Mouse (Mus musculus) kidney, adult 2 months (tissue): ENCODE measurements around the gene Gabarapl2. TPM values are rescaled to one million over a fixed set of nuclear protein-coding genes. Genes with fewer than 3 reads are reported as not detected.

Source experiments
- DNase-seq: peaks from one replicate; pipeline ENCODE4 v3.0.0; 2021
- H3K27ac ChIP-seq: fragments of 200-500 bp; 2 replicates; pipeline ENCODE4 v1.5.1; 2012; ENCODE audit warnings: low read depth, low read length, control low read depth, inconsistent platforms; ENCODE audit not compliant: insufficient read depth
- H3K27me3 ChIP-seq: fragments of 200-500 bp; replicated peaks from 2 replicates; pipeline ENCODE4 v1.6.1; 2012; ENCODE audit warnings: mild to moderate bottlenecking, moderate library complexity, low read length, inconsistent platforms; ENCODE audit not compliant: control insufficient read depth, insufficient read depth
- H3K36me3 ChIP-seq: fragments of 200-500 bp; 2 replicates; pipeline ENCODE4 v1.6.1; 2012; ENCODE audit warnings: mild to moderate bottlenecking, moderate library complexity, low read length, inconsistent platforms; ENCODE audit not compliant: control insufficient read depth, insufficient read depth
- H3K4me1 ChIP-seq: fragments of 200-500 bp; 2 replicates; pipeline ENCODE4 v1.6.1; 2011; ENCODE audit warnings: low read length; ENCODE audit not compliant: control insufficient read depth, insufficient read depth
- H3K4me3 ChIP-seq: fragments of 200-500 bp; 2 replicates; pipeline ENCODE4 v1.5.1; 2011; ENCODE audit warnings: mild to moderate bottlenecking, low read depth, low read length, control low read depth; ENCODE audit not compliant: insufficient read depth
- CTCF ChIP-seq: fragments of 200-500 bp; conservative IDR thresholded peaks from 2 replicates; pipeline ENCODE4 v1.5.1; 2011; ENCODE audit warnings: low read depth, mild to moderate bottlenecking, control low read depth, low read length, moderate library complexity, mixed read lengths; ENCODE audit not compliant: insufficient read depth, insufficient read length
- POLR2A ChIP-seq: fragments of 200-500 bp; IDR thresholded peaks from one replicate; pipeline ENCODE4 v1.6.1; 2011; ENCODE audit warnings: low read depth, low read length, control low read depth
- WGBS: fragments of 180-500 bp; shearing (Covaris S2); methylation state at CpG from one replicate; pipeline ENCODE4 v1.1.7; 2018; 5-methylcytosine and 5-hydroxymethylcytosine counted together
- polyA plus RNA-seq: library from polyadenylated mRNA; depleted of rRNA; stranded (reverse); fragments of >200 nt; gene quantifications from 2 replicates; pipeline ENCODE4 v1.2.3, GENCODE M21; 2012; rRNA removed

The Gabarapl2 gene
- polyA plus RNA-seq, 1 experiment = 74.1 TPM

- H3K27ac ChIP-seq = no peak overlapping the region
- H3K27me3 ChIP-seq = no peaks in the 10 kb centered on the region
- H3K36me3 ChIP-seq = no peaks in the 10 kb centered on the region; the same call in none of the 2 replicates
- no peak for DNase-seq
- TF ChIP-seq POLR2A (no peak), CTCF (no peak)
- H3K4me3 ChIP-seq = no peak overlapping the region
- WGBS = 54% methylated on average over 8 of the region's 8 CpGs
- no peaks in the 10 kb centered on the region; the same call in 1 of the 2 replicates for H3K4me1 ChIP-seq
These were observed 50.8 kb downstream of the Gabarapl2 start for GRCm38 (mm10) chr8:111991278-111991677.

- no peak within 1 kb of the TSS; the same call in 1 of the 2 replicates for H3K27ac ChIP-seq
These were observed 51.7 kb downstream of the Gabarapl2 start, which contains the start of gene Adat1 for GRCm38 (mm10) chr8:111992013-111992702. Gene Adat1, minus strand, starts transcription at chr8:111992302.

GRCm38 (mm10) chr8:111992703-111993039 lies 52.2 kb downstream of the Gabarapl2 start:
- no peak overlapping the region for H3K4me3 ChIP-seq

More at GRCm38 (mm10) chr8:111992013-111992702, 51.7 kb downstream of the Gabarapl2 start, which contains the start of gene Adat1:
- WGBS = 3% methylated on average over 33 of the region's 33 CpGs
- Histone ChIP-seq H3K4me3 (peak within 1 kb of the TSS; percentile 96), H3K4me1 (no peaks in the 10 kb centered on the region; the same call in 1 of the 2 replicates), H3K27me3 (no peaks in the 10 kb centered on the region), H3K36me3 (no peaks in the 10 kb centered on the region; the same call in none of the 2 replicates)
- peak; percentile 90 for DNase-seq
- TF ChIP-seq POLR2A (peak; percentile 23), CTCF (no peak)

More at GRCm38 (mm10) chr8:111992703-111993039, 52.2 kb downstream of the Gabarapl2 start:
- Histone ChIP-seq H3K27ac (no peak overlapping the region), H3K27me3 (no peaks in the 10 kb centered on the region), H3K36me3 (no peaks in the 10 kb centered on the region; the same call in none of the 2 replicates), H3K4me1 (no peaks in the 10 kb centered on the region; the same call in 1 of the 2 replicates)
- 68% methylated on average over 3 of the region's 3 CpGs for WGBS
- no peak for TF ChIP-seq CTCF
- no peak for TF ChIP-seq POLR2A
- no peak for DNase-seq

Other genes starting within 250 kb of the Gabarapl2 start
- 0.17 and 0.29 TPM in 2 replicates for gene Ctrb1, start 249.7 kb upstream of the Gabarapl2 start, polyA plus RNA-seq
- 115 and 137 TPM in 2 replicates for gene Bcar1, start 196.9 kb upstream of the Gabarapl2 start, polyA plus RNA-seq
- gene Cfdp1, start 86.4 kb upstream of the Gabarapl2 start, polyA plus RNA-seq = 7.2 and 12.5 TPM in 2 replicates
- 6.0 and 6.9 TPM in 2 replicates for gene Tmem170, start 64.0 kb upstream of the Gabarapl2 start, polyA plus RNA-seq
- 0.06 TPM in 1 of 2 replicates, not detected in the other for gene Chst5, start 30.3 kb upstream of the Gabarapl2 start, polyA plus RNA-seq
- 11.2 and 13.6 TPM in 2 replicates for gene Tmem231, start 6.8 kb upstream of the Gabarapl2 start, polyA plus RNA-seq
- 2.9 and 3.3 TPM in 2 replicates for gene Adat1, start 51.6 kb downstream of the Gabarapl2 start, polyA plus RNA-seq
- gene Kars, start 70.6 kb downstream of the Gabarapl2 start, polyA plus RNA-seq = 48.4 and 55.4 TPM in 2 replicates
- 9.0 and 9.3 TPM in 2 replicates for gene Terf2ip, start 70.7 kb downstream of the Gabarapl2 start, polyA plus RNA-seq
- 0.11 TPM in 1 of 2 replicates, not detected in the other for gene Gm6793, start 74.3 kb downstream of the Gabarapl2 start, polyA plus RNA-seq